Mouse (Mus musculus): ENCODE measurements at regions not wholly inside any gene's neighbourhood (a gene's known extent, or its start where the extent isn't known, plus 50 kb on each side); places are given as distances from the start of the nearest gene placed in this dataset.

DNA sequence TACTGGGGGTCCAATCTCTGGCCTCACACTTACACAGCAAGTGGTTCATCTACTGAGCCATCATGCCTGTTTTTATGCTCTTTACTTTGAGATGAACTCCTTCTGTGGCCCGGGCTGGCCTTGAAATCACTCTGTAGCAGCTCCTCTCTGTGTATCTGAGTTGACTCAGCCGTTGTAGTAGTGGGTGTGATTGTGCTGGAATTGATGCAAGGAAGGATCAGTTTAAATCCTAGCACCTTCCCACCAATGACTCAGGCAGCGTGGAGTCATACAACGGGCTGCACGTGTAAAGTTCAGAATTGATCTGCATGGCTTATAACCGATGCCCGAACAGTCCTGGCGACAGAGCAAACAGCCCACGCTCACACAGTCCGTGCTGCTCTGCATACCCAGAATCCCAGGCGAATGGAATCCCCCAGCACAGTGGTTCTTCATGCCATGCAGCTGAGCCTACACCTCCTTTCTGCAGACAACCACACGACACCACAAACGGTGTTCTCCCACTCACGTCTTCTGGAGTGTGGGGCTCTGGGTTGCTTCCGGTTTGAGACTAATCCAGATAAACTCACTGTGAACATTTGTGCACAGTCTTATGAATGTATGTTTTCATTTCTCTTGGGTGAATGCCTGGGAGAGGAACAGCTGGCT lies 81.2 kb downstream of the Gm5294 start:
- no peak overlapping the region for H3K9ac ChIP-seq (ENCODE audit: low read length)
- no peaks in the 10 kb centered on the region for H3K4me1 ChIP-seq (replicated peaks; ENCODE audit: control insufficient read depth, insufficient read depth, low read length)
- H3K9me3 ChIP-seq (ENCODE audit: control insufficient read depth, low read length) = no peaks in the 10 kb centered on the region
- H3K27ac ChIP-seq (ENCODE audit: low read depth, low read length) = no peak overlapping the region
- 90% methylated on average over 15 of the region's 15 CpGs for WGBS
- H3K27me3 ChIP-seq (ENCODE audit: control insufficient read depth, insufficient read depth, low read length) = no peaks in the 10 kb centered on the region
- DNase-seq (ENCODE audit: low spot score) = no peak
- ATAC-seq (replicated peaks; ENCODE audit: low FRiP score) = no peak
- H3K4me3 ChIP-seq (ENCODE audit: low read depth, low read length) = no peak overlapping the region
- no peaks in the 10 kb centered on the region for H3K36me3 ChIP-seq (ENCODE audit: control insufficient read depth, insufficient read depth, low read length)
- H3K4me2 ChIP-seq (ENCODE audit: low read depth, low read length, severe bottlenecking) = no peak overlapping the region

DNA sequence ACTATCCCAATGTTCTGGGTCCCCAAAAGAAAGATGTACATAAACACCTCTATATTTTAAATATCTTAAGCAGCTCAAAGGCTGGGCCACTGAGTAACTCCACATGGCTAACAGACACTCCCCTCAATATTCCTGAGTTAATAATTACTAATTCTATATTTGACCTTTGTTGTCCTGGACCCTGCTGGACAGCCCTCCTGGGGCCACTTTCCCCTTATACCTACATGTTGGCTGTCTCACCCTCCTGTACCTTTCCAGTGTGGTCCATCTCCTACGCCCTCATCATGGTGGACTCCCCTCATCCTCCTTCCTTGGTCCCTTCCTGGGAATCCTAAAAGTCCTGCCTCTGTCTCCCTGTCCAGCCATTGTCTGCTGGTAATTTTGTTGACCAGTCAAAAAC lies 82.4 kb downstream of the Gm5294 start:
- H3K9me3 ChIP-seq (ENCODE audit: control insufficient read depth, low read length) = no peaks in the 10 kb centered on the region
- no peak overlapping the region for H3K4me3 ChIP-seq (ENCODE audit: low read depth, low read length)
- H3K36me3 ChIP-seq (ENCODE audit: control insufficient read depth, insufficient read depth, low read length) = no peaks in the 10 kb centered on the region
- DNase-seq (ENCODE audit: low spot score) (no peak), ATAC-seq (replicated peaks; ENCODE audit: low FRiP score) (no peak)
- H3K27ac ChIP-seq (ENCODE audit: low read depth, low read length) = no peak overlapping the region
- no peaks in the 10 kb centered on the region for H3K4me1 ChIP-seq (replicated peaks; ENCODE audit: control insufficient read depth, insufficient read depth, low read length)
- H3K27me3 ChIP-seq (ENCODE audit: control insufficient read depth, insufficient read depth, low read length) = no peaks in the 10 kb centered on the region
- H3K9ac ChIP-seq (ENCODE audit: low read length) = no peak overlapping the region
- whole genome bisulfite sequencing = 88% methylated on average over 1 of the region's 1 CpGs
- no peak overlapping the region for H3K4me2 ChIP-seq (ENCODE audit: low read depth, low read length, severe bottlenecking)

- H3K4me1 ChIP-seq (replicated peaks; ENCODE audit: control insufficient read depth, insufficient read depth, low read length) = no peaks in the 10 kb centered on the region
- no peak overlapping the region for H3K27ac ChIP-seq (ENCODE audit: low read depth, low read length)
- no peak for DNase-seq (ENCODE audit: low spot score)
- no peaks in the 10 kb centered on the region for H3K36me3 ChIP-seq (ENCODE audit: control insufficient read depth, insufficient read depth, low read length)
- H3K4me2 ChIP-seq (ENCODE audit: low read depth, low read length, severe bottlenecking) = no peak overlapping the region
- no peak overlapping the region for H3K9ac ChIP-seq (ENCODE audit: low read length)
- H3K27me3 ChIP-seq (ENCODE audit: control insufficient read depth, insufficient read depth, low read length) = no peaks in the 10 kb centered on the region
- WGBS = 54% methylated on average over 7 of the region's 7 CpGs
- H3K9me3 ChIP-seq (ENCODE audit: control insufficient read depth, low read length) = no peaks in the 10 kb centered on the region
- no peak overlapping the region for H3K4me3 ChIP-seq (ENCODE audit: low read depth, low read length)
- ATAC-seq (replicated peaks; ENCODE audit: low FRiP score) = peak; percentile 74; the same call in 1 of the 2 replicates
Measured at GRCm38 (mm10) chr5:138911769-138912710, 85.1 kb downstream of the Pdgfa start.

DNA sequence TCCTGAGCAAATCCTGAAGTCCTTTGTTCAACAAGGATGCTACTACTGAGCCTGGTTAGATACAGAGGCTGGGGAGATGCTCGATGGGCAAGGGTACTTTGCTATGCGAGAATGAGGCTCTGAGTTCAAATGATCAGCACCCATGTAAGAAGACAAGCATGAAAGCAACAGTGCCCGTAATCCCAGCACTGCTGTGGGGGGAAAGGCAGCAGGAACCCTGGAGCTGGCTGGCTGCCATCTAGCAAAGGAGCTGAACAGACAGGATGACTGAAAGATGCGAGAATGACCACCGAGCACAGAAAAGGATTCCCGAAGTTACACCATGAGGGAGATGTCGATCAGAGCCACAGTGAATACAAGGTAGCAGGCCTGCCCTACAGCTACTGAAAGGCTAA lies 84.5 kb downstream of the Pdgfa start:
- no peak overlapping the region for H3K27ac ChIP-seq (ENCODE audit: low read depth, low read length)
- no peak for DNase-seq (ENCODE audit: low spot score)
- H3K9me3 ChIP-seq (ENCODE audit: control insufficient read depth, low read length) = no peaks in the 10 kb centered on the region

DNA sequence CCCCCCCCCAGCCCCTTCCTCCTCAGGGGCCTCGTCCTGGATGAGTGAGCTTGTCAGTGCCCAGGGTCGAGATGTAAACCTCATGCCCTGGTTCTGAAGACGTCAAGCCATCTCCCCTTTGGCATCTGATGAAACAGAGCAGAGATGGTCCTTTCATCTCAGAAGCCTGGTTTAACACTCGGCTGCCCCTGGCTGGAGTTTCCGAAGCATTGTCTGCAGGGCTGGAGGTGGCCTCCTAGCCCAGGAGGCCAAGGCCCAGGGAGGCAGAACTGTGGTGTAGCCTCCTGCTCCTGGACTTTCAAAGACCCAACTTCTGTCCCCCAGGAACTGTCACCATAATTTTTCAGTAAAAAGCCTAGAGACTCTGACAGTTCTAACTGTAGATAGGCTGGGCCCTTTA lies 82.1 kb downstream of the Pdgfa start:
- H3K27me3 ChIP-seq (ENCODE audit: control insufficient read depth, insufficient read depth, low read length) = no peaks in the 10 kb centered on the region
- no peak overlapping the region for H3K9ac ChIP-seq (ENCODE audit: low read length)
- H3K4me3 ChIP-seq (ENCODE audit: low read depth, low read length) = no peak overlapping the region
- H3K9me3 ChIP-seq (ENCODE audit: control insufficient read depth, low read length) = no peaks in the 10 kb centered on the region
- WGBS = 7% methylated on average over 5 of the region's 5 CpGs
- H3K4me1 ChIP-seq (replicated peaks; ENCODE audit: control insufficient read depth, insufficient read depth, low read length) = no peaks in the 10 kb centered on the region
- no peak overlapping the region for H3K27ac ChIP-seq (ENCODE audit: low read depth, low read length)
- no peak overlapping the region for H3K4me2 ChIP-seq (ENCODE audit: low read depth, low read length, severe bottlenecking)
- ATAC-seq (replicated peaks; ENCODE audit: low FRiP score) (no peak), DNase-seq (ENCODE audit: low spot score) (no peak)
- H3K36me3 ChIP-seq (ENCODE audit: control insufficient read depth, insufficient read depth, low read length) = no peaks in the 10 kb centered on the region

More for the DNA sequence above, 84.5 kb downstream of the Pdgfa start:
- no peak overlapping the region for H3K9ac ChIP-seq (ENCODE audit: low read length)
- H3K4me1 ChIP-seq (replicated peaks; ENCODE audit: control insufficient read depth, insufficient read depth, low read length) = no peaks in the 10 kb centered on the region
- H3K4me3 ChIP-seq (ENCODE audit: low read depth, low read length) = no peak overlapping the region
- no peaks in the 10 kb centered on the region for H3K27me3 ChIP-seq (ENCODE audit: control insufficient read depth, insufficient read depth, low read length)
- no peaks in the 10 kb centered on the region for H3K36me3 ChIP-seq (ENCODE audit: control insufficient read depth, insufficient read depth, low read length)
- H3K4me2 ChIP-seq (ENCODE audit: low read depth, low read length, severe bottlenecking) = no peak overlapping the region
- ATAC-seq (replicated peaks; ENCODE audit: low FRiP score) = no peak
- 70% methylated on average over 7 of the region's 7 CpGs for WGBS

DNA sequence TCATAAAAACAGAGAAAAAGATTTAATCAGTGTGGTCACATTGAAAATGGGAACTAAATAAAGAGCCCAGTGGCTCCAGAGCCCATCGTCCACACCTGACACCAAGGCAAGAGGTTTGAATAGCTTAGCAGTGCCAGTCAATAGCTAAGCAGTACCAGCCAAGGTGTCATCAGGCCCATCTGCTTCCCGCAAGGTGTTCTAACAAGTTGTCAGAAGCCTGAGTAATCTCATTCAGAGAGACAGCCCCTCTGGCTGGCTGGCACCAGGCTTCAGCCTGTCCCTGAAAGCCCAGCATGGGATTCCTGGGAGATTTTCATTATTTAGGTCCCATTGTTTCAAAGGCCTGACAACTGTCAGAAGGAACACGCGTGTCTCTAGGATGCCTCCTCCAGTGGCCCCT lies 81.7 kb downstream of the Pdgfa start:
- Histone ChIP-seq H3K36me3 (ENCODE audit: control insufficient read depth, insufficient read depth, low read length) (no peaks in the 10 kb centered on the region), H3K27ac (ENCODE audit: low read depth, low read length) (no peak overlapping the region), H3K4me1 (replicated peaks; ENCODE audit: control insufficient read depth, insufficient read depth, low read length) (no peaks in the 10 kb centered on the region), H3K9me3 (ENCODE audit: control insufficient read depth, low read length) (no peaks in the 10 kb centered on the region), H3K27me3 (ENCODE audit: control insufficient read depth, insufficient read depth, low read length) (no peaks in the 10 kb centered on the region), H3K4me3 (ENCODE audit: low read depth, low read length) (no peak overlapping the region), H3K4me2 (ENCODE audit: low read depth, low read length, severe bottlenecking) (no peak overlapping the region), H3K9ac (ENCODE audit: low read length) (no peak overlapping the region)
- ATAC-seq (replicated peaks; ENCODE audit: low FRiP score) = no peak
- no peak for DNase-seq (ENCODE audit: low spot score)
- WGBS = 80% methylated on average over 4 of the region's 4 CpGs

DNA sequence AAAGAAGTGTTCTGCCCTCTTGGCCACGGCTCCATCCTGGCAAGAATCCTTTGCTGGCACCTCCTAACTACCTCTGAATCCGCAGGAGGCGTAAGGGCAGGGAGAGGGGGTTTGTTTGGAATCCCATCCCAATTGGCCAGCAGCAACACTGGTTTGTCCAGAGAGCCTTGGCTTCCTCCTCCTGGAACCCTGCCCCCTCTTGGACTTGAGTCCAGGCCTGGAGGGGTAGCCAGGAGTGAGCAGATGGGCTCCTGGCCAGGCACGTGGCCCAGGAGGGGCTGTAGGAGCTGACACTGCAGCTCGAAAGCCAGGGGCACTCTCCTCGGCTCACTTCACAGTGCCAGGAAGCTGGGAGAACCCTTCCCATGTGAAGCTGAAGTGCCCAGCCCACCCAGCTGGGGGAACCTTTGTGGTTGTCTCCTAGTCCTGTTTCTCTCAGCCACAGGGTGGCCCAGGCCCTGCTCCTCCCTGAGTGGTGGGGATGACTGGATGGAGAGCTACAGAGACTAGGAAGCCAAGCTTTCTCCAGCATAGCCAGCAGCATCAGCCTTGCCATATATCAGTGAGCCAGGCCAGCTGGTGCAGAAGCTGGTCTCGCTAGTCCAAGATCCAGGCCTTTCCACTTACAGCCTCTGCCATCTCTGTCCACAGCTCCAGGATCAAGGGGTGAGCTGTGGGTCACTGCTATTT lies 76.9 kb downstream of the Pdgfa start:
- Histone ChIP-seq H3K9me3 (ENCODE audit: control insufficient read depth, low read length) (no peaks in the 10 kb centered on the region), H3K36me3 (ENCODE audit: control insufficient read depth, insufficient read depth, low read length) (no peaks in the 10 kb centered on the region), H3K4me2 (ENCODE audit: low read depth, low read length, severe bottlenecking) (no peak overlapping the region), H3K9ac (ENCODE audit: low read length) (no peak overlapping the region), H3K4me1 (replicated peaks; ENCODE audit: control insufficient read depth, insufficient read depth, low read length) (no peaks in the 10 kb centered on the region), H3K27me3 (ENCODE audit: control insufficient read depth, insufficient read depth, low read length) (no peaks in the 10 kb centered on the region), H3K4me3 (ENCODE audit: low read depth, low read length) (no peak overlapping the region), H3K27ac (ENCODE audit: low read depth, low read length) (no peak overlapping the region)
- DNase-seq (ENCODE audit: low spot score) = no peak
- 73% methylated on average over 7 of the region's 7 CpGs for WGBS
- ATAC-seq (replicated peaks; ENCODE audit: low FRiP score) = no peak

DNA sequence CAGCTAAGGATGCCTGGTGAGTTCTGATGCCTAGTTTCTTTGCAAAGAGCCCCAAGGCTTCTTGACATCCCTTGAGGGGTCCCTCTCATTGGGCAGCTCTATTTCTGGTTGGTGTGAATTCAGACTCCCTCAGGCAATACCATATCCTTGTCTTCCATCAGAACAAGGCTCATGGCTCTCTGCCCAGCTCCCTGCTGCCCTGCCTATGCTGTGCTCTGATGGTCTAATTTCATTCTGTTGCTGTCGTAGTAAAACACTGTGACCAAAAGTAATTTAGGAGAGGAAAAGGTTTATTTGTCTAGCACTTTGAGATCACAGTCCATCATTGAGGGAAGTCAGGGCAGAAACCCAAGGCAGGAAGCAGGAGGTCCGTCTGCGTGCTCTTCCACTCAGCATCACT lies 75.1 kb downstream of the Pdgfa start:
- no peaks in the 10 kb centered on the region for H3K36me3 ChIP-seq (ENCODE audit: control insufficient read depth, insufficient read depth, low read length)
- 87% methylated on average over 3 of the region's 3 CpGs for WGBS
- no peaks in the 10 kb centered on the region for H3K9me3 ChIP-seq (ENCODE audit: control insufficient read depth, low read length)
- H3K27me3 ChIP-seq (ENCODE audit: control insufficient read depth, insufficient read depth, low read length) = no peaks in the 10 kb centered on the region
- no peak for ATAC-seq (replicated peaks; ENCODE audit: low FRiP score)
- no peak overlapping the region for H3K4me3 ChIP-seq (ENCODE audit: low read depth, low read length)
- H3K9ac ChIP-seq (ENCODE audit: low read length) = no peak overlapping the region
- no peak overlapping the region for H3K4me2 ChIP-seq (ENCODE audit: low read depth, low read length, severe bottlenecking)
- no peaks in the 10 kb centered on the region for H3K4me1 ChIP-seq (replicated peaks; ENCODE audit: control insufficient read depth, insufficient read depth, low read length)
- no peak for DNase-seq (ENCODE audit: low spot score)
- no peak overlapping the region for H3K27ac ChIP-seq (ENCODE audit: low read depth, low read length)

All from forebrain, embryonic 11.5 days (tissue).